Mouse (Mus musculus): ENCODE results near the gene Ppp4r2. TPM values are rescaled to one million over a fixed set of nuclear protein-coding genes. Genes with fewer than 3 reads are reported as not detected.
A peak's percentile ranks its signal among the peaks of the same experiment; 100 is the strongest.

Ppp4r2 gene
- polyA plus RNA-seq (2015; fragmentation: Nextera tagmentation; extraction: Ambion mirVana): 8.3 and 8.7 TPM in 2 replicates

DNA sequence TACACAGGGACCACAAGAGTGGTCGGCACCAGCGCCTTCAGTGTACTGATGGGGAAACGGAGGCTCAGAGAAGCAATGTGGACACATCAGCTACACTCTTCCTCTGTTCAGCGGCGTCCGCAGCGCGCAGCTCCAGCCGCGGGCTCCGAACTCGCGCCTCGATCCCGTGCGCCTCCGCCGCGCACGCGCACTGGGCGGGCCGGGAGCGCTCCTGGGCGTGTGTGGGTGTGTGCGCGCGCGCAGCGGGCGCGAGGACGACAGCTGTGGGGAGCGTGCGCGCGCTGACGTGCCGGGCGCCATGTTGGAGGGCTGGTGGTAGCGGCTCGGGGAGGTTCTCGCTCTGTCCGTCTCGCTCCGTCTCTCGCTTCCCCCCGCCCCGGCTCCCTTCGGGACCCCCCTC lies at the start of gene Ppp4r2:
Gene Ppp4r2 (plus strand): TSS at position 268 of the 400 bp plus-strand sequence.
- H3K36me3 ChIP-seq (ENCODE audit: control insufficient read depth, insufficient read depth, low read length): peaks cover 10% of the 10 kb centered on the region; the same call in 1 of the 2 replicates
- DNase-seq (ENCODE audit: low spot score) (peak; percentile 92), ATAC-seq (ENCODE audit: low FRiP score, low TSS enrichment) (peak; percentile 96)
- peak within 1 kb of the TSS; percentile 45 for H3K4me2 ChIP-seq (replicated peaks; ENCODE audit: low read depth)
- TF ChIP-seq CTCF (IDR thresholded peaks at IDR 0.05; ENCODE audit: low read depth) (no peak), EP300 (optimal IDR thresholded peaks at IDR 0.05) (no peak)
- peak within 1 kb of the TSS; percentile 89 for H3K27ac ChIP-seq (replicated peaks)
- H3K9ac ChIP-seq (ENCODE audit: low read length): peak within 1 kb of the TSS; percentile 80
- 2% methylated on average over 23 of the region's 50 CpGs for WGBS
- no peaks in the 10 kb centered on the region for H3K4me1 ChIP-seq (replicated peaks; ENCODE audit: control insufficient read depth, insufficient read depth)
- H3K9me3 ChIP-seq (ENCODE audit: control insufficient read depth, low read length): no peaks in the 10 kb centered on the region
- H3K4me3 ChIP-seq (ENCODE audit: low read depth, low read length): peak within 1 kb of the TSS; percentile 58
- no peaks in the 10 kb centered on the region for H3K27me3 ChIP-seq (ENCODE audit: control insufficient read depth, insufficient read depth, low read length)

DNA sequence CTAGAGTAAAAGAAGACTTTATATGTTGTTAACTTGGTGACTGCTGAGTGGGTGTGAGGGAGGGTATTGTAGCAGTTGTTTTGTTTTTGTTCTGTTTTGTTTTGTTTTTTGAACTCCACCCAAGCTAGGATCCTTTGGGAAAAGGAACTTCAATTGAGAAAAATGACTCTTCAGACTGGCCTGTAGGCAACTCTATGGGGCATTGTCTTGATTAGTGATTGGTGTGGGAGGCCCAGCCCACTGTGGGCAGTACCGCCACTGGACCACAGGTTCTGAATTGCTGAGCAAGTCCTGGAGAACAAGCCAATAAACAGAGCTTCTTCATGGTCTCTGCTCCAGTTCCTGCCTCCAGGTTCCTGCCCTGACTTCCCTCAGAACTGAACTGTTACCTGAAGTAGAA lies 45.7 kb upstream of the Ppp4r2 start:
- Histone ChIP-seq H3K27me3 (ENCODE audit: control insufficient read depth, insufficient read depth, low read length) (no peaks in the 10 kb centered on the region), H3K36me3 (ENCODE audit: control insufficient read depth, insufficient read depth, low read length) (no peaks in the 10 kb centered on the region), H3K4me2 (replicated peaks; ENCODE audit: low read depth) (no peak overlapping the region), H3K4me1 (replicated peaks; ENCODE audit: control insufficient read depth, insufficient read depth) (no peaks in the 10 kb centered on the region), H3K9me3 (ENCODE audit: control insufficient read depth, low read length) (no peaks in the 10 kb centered on the region), H3K9ac (ENCODE audit: low read length) (no peak overlapping the region), H3K4me3 (ENCODE audit: low read depth, low read length) (no peak overlapping the region), H3K27ac (replicated peaks) (no peak overlapping the region)
- 79% methylated on average over 1 of the region's 1 CpGs for WGBS
- no peak for DNase-seq (ENCODE audit: low spot score)
- no peak for TF ChIP-seq CTCF (IDR thresholded peaks at IDR 0.05; ENCODE audit: low read depth)
- TF ChIP-seq EP300 (optimal IDR thresholded peaks at IDR 0.05): no peak
- ATAC-seq (ENCODE audit: low FRiP score, low TSS enrichment): no peak

DNA sequence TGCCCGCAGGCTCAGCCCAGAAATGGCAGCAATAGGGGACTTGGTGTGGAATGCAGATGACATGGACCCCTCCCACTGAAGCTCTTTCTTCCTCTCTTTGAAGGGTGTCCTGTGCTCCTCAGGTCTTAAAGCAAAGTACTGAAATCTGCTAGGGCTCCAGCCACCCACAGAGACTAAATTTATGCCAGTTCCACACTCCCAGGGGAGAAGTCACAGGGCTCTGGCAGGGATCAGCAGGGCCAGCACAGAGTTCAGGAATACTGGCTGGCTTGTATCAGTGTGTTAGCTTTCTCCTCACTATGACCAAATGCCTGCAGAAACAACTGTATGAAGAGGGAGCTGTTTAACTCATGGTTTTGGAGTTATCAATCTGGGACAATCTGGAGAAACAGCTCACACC lies 44.3 kb upstream of the Ppp4r2 start:
- Histone ChIP-seq H3K4me2 (replicated peaks; ENCODE audit: low read depth) (no peak overlapping the region), H3K4me3 (ENCODE audit: low read depth, low read length) (no peak overlapping the region), H3K27ac (replicated peaks) (no peak overlapping the region), H3K27me3 (ENCODE audit: control insufficient read depth, insufficient read depth, low read length) (no peaks in the 10 kb centered on the region), H3K4me1 (replicated peaks; ENCODE audit: control insufficient read depth, insufficient read depth) (no peaks in the 10 kb centered on the region), H3K36me3 (ENCODE audit: control insufficient read depth, insufficient read depth, low read length) (no peaks in the 10 kb centered on the region), H3K9ac (ENCODE audit: low read length) (no peak overlapping the region), H3K9me3 (ENCODE audit: control insufficient read depth, low read length) (no peaks in the 10 kb centered on the region)
- TF ChIP-seq EP300 (optimal IDR thresholded peaks at IDR 0.05): no peak
- TF ChIP-seq CTCF (IDR thresholded peaks at IDR 0.05; ENCODE audit: low read depth): no peak
- no peak for DNase-seq (ENCODE audit: low spot score)
- WGBS: 83% methylated on average over 1 of the region's 1 CpGs
- ATAC-seq (ENCODE audit: low FRiP score, low TSS enrichment): no peak

DNA sequence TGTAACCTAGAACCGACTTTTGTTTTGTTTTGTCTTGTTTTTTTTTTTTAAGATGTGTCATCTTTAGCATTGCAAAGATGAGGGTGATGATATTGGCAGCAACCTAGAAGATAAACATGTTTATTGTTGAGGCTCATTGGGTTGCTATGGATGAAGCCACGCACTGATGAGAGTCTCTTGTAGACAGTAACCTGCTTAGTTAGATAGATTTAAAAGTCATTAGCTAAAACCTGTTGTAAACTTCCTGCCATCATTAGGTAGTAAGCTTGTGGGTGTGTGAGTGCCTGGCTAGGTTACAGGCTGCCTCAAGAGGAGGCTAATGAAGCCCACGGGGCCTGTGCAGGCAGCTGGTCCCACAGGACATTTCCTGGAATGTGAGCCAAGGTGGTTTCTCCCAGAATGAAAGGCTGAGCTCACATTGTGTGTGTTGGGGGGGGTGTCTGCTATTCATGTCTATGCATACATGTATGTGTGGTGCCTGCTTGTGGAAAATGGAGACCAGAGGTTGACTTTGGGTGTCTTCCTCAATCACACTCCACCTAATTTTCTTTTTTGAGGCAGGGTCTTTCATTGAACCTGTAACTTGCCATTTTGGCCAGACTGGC lies 41.3 kb upstream of the Ppp4r2 start:
- H3K36me3 ChIP-seq (ENCODE audit: control insufficient read depth, insufficient read depth, low read length): no peaks in the 10 kb centered on the region
- no peaks in the 10 kb centered on the region for H3K27me3 ChIP-seq (ENCODE audit: control insufficient read depth, insufficient read depth, low read length)
- no peak overlapping the region for H3K4me3 ChIP-seq (ENCODE audit: low read depth, low read length)
- no peak for ATAC-seq (ENCODE audit: low FRiP score, low TSS enrichment)
- no peak for TF ChIP-seq CTCF (IDR thresholded peaks at IDR 0.05; ENCODE audit: low read depth)
- no peak for TF ChIP-seq EP300 (optimal IDR thresholded peaks at IDR 0.05)
- no peaks in the 10 kb centered on the region for H3K4me1 ChIP-seq (replicated peaks; ENCODE audit: control insufficient read depth, insufficient read depth)
- no peak overlapping the region for H3K27ac ChIP-seq (replicated peaks)
- DNase-seq (ENCODE audit: low spot score): no peak
- H3K9ac ChIP-seq (ENCODE audit: low read length): no peak overlapping the region
- no peak overlapping the region for H3K4me2 ChIP-seq (replicated peaks; ENCODE audit: low read depth)
- H3K9me3 ChIP-seq (ENCODE audit: control insufficient read depth, low read length): no peaks in the 10 kb centered on the region
- 59% methylated on average over 3 of the region's 3 CpGs for WGBS

DNA sequence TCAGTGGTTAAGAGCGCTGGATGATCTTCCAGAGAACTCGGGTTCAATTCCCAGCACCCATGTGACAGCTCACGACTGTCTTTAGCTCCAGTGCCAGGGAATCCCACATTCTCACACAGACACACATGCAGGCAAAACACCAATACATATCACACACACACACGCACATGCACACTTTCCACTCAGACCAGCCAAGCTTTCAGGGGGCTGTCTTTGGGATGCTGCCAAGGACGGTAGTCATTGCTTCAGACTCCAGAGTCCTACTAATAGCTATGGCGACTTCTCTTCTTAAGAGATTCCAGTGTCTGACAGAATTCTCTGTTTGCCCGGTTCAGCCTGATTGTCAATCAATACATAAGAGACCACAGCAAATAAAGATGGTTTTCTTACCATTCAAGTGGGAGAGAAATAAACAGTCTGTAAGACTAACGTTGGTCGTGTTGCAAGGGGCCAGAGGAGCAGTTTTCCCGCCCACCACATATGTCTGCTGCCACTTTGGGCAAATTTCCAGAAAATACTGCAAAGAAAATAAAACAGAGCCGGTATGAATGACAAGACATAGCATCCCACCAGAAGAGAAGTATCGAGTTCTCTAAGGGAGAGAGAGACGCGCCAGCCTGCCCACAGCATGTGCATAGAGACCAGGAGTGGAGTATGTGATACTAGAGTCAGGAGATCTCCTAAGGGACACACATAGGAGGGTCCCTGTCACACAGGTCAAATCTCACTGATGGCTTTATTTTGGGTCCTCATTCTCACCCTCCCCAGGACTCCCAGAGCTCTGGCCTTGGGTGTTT lies 40.3 kb upstream of the Ppp4r2 start:
- H3K4me3 ChIP-seq (ENCODE audit: low read depth, low read length): no peak overlapping the region

DNA sequence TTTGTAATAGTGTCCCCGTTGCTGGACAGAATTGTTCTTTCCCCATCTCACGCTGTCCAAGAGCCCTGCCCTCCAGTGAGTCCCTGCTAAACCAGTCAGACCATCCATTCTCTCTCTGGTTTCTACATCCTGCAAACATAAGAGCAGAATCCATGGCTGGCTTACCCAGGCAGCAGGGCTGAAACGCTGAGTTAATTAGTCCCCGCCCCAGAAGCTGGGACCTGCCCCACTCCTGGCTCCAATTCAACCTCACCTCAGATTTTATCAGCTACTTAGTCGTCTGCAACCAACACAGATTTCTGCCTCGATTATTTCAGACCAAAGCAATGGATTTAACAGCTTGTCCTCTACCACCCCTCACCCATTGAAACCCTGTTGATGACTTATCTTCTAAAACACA lies 37.6 kb upstream of the Ppp4r2 start:
- TF ChIP-seq EP300 (optimal IDR thresholded peaks at IDR 0.05) (no peak), CTCF (IDR thresholded peaks at IDR 0.05; ENCODE audit: low read depth) (no peak)
- H3K27ac ChIP-seq (replicated peaks): no peak overlapping the region
- 43% methylated on average over 6 of the region's 6 CpGs for WGBS
- no peak overlapping the region for H3K4me3 ChIP-seq (ENCODE audit: low read depth, low read length)
- H3K9ac ChIP-seq (ENCODE audit: low read length): no peak overlapping the region
- H3K36me3 ChIP-seq (ENCODE audit: control insufficient read depth, insufficient read depth, low read length): no peaks in the 10 kb centered on the region
- DNase-seq (ENCODE audit: low spot score) (no peak), ATAC-seq (ENCODE audit: low FRiP score, low TSS enrichment) (no peak)
- no peaks in the 10 kb centered on the region for H3K27me3 ChIP-seq (ENCODE audit: control insufficient read depth, insufficient read depth, low read length)
- no peaks in the 10 kb centered on the region for H3K9me3 ChIP-seq (ENCODE audit: control insufficient read depth, low read length)
- H3K4me1 ChIP-seq (replicated peaks; ENCODE audit: control insufficient read depth, insufficient read depth): no peaks in the 10 kb centered on the region; the same call in 1 of the 2 replicates
- H3K4me2 ChIP-seq (replicated peaks; ENCODE audit: low read depth): no peak overlapping the region

More for the DNA sequence above, 40.3 kb upstream of the Ppp4r2 start:
- Histone ChIP-seq H3K4me2 (replicated peaks; ENCODE audit: low read depth) (no peak overlapping the region), H3K27me3 (ENCODE audit: control insufficient read depth, insufficient read depth, low read length) (no peaks in the 10 kb centered on the region), H3K9me3 (ENCODE audit: control insufficient read depth, low read length) (no peaks in the 10 kb centered on the region), H3K36me3 (ENCODE audit: control insufficient read depth, insufficient read depth, low read length) (no peaks in the 10 kb centered on the region), H3K9ac (ENCODE audit: low read length) (no peak overlapping the region), H3K4me1 (replicated peaks; ENCODE audit: control insufficient read depth, insufficient read depth) (no peaks in the 10 kb centered on the region), H3K27ac (replicated peaks) (no peak overlapping the region)
- no peak for DNase-seq (ENCODE audit: low spot score)
- no peak for ATAC-seq (ENCODE audit: low FRiP score, low TSS enrichment)
- TF ChIP-seq EP300 (optimal IDR thresholded peaks at IDR 0.05): no peak
- no peak for TF ChIP-seq CTCF (IDR thresholded peaks at IDR 0.05; ENCODE audit: low read depth)
- 57% methylated on average over 14 of the region's 14 CpGs for WGBS
